Mouse (Mus musculus): ENCODE data around the gene Fgf11. TPM values are rescaled to one million over a fixed set of nuclear protein-coding genes. Genes with fewer than 3 reads are reported as not detected.

Fgf11 gene
- 3.7 TPM for polyA plus RNA-seq (2014; fragmentation: Illumina TruSeq; extraction: RNeasy Lipid Tissue Mini Kit (QIAGEN cat#74804); ENCODE audit: low read depth, low replicate concordance)

DNA sequence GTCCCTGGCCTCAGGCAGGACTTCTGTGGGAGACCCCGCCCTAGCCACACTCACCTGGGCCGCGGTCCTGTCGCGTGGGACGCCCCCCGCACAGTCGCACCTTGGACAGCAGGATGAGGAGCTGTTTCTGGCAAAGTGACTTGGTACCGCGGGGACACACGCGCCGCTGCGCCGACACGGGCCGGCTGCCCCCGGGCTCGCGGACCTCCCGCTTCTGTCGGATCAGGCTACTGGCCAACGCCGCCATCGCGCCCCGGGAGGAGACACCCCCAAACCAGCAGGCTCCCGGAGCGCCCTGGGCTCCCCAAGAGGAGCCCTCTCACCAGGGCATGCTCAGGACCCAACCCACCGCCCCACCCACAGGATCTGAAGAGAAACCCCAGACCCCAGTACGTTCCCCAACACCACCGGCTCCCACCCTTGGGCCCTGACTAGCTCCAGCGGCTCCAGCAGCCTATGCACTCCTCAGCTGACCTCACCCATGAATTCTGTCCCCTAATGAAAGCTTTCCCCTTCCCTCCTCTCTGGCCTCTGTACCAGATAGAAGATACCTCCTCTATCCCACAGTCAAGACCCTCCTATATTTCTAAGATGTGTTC lies at the start of gene Fgf11:
Gene Fgf11 (minus strand): TSS at position 479 of the 599 bp plus-strand sequence.

DNA sequence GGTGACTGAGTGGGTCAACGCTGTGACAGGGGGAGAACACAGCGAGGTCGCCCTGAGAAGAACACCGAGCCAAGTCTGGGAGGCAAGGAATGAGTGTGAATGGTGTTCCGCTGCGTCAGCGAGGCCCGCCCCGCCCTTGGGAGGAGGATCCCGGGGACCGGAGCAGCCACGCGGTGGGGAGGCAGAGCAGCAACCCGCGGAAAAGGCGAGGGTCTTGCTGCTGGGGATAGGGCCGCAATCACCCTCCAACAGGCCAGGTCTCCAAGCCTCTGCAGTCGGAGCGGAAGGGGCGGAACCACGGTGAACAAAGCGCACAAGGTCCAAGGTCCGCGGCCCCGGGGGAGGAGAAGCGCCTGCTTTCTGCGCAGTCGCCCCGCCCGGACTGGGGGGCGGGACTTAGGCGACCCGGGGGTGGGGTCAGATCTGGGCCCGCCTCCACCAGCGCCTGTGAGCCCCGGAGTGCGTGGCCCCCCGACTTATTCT lies 44.6 kb upstream of the Fgf11 start, which contains the start of gene Plscr3:
Gene Plscr3 (plus strand): TSS at position 179 of the 483 bp plus-strand sequence.

DNA sequence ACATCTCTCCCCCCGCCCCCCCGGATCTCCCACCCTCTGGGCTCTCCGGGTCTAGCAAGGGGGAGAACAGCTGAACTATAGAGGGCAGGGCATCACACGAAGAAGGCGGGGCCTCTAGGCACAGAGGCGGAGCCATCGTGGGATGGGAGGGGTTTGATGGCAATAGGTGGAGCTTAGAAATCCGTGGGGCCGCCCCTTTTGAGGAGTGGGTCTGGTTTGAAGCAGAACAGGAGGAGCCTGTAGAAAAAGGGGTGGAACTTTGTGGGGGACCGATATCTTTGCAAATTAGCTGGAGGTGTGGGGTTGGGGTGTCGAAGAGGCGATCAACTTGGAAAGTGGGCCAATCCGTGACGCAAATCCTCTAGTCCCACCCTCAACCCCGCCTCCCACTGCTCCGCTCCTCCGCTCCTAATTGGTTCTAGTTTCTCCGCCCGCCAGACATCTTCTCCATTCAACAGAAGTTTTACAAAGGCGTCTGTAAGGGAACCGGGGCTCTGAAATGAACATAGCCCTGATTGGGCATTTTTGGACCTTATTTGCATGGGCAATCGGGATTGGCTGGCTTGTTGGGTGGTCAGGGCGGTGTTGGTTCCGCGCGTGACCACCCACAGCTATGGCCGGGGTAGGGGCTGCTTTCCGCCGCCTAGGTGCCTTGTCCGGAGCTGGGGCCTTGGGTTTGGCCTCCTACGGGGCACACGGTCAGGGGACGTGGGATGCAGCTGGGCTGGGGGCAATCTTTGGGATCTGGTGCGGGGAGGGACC lies 36.5 kb upstream of the Fgf11 start, which contains the start of gene Tmem256:
Gene Tmem256 (plus strand): TSS at position 563 of the 762 bp plus-strand sequence.

GRCm38 (mm10) chr11:69837604-69837951 lies 35.9 kb upstream of the Fgf11 start, which contains the start of gene Nlgn2:
Gene Nlgn2 (minus strand): TSS chr11:69837784.

GRCm38 (mm10) chr11:69822080-69822479 lies 20.4 kb upstream of the Fgf11 start, which contains the start of gene Spem1:
Gene Spem1 (minus strand): TSS chr11:69822180.

GRCm38 (mm10) chr11:69818365-69818764 lies 16.7 kb upstream of the Fgf11 start, which contains the start of gene Spem2:
Gene Spem2 (minus strand): TSS chr11:69818465.

GRCm38 (mm10) chr11:69815155-69815554 lies 13.5 kb upstream of the Fgf11 start, which contains the start of gene Gm39566:
Gene Gm39566 (minus strand): TSS chr11:69815298.

DNA sequence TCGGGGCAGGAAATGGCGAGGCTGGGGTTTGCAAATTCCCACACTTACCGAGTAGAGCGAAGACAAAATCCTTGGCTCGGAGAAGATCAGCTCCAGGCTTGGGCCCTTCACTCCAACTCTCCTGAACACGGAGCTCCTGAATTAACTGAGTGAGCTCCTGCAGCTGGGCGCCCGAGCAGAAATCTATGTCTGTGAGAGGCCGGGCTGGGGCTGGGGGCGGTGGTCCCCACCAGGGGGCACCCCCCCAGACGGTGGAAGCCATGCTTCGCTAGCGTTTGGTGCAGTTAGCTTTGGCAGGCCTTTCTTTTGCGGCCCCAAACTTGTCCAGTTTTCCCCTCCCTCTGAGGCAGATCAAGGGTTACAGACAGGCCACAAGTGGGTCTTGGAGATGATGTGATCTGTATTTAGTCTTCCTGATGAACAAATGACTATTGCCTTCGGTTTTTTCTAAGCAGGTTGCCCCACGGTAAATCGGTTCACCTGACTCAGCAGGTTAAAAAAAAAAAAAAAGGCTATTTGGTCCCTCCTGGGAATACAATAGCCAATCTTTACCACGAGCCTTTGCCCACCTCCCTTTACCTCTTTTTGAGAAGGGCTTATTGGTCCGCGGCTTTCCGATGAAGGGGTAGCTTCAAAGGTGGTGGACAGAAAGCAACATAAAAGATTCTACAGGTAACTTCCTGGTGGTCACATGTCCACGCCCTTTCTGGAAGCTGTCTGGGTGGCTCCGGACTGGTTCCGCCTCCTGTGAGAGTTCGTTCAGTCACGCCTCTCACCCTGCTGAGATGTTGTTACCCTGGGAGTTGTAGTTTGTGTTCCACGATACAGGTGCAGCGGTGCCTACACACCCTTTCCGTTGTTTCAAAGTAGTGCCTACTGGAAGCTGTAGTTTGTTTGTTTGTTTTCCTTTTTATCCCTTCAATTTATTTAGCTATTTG lies 3.6 kb upstream of the Fgf11 start, which contains the start of gene Tmem102:
Gene Tmem102 (minus strand): TSS at position 653 of the 938 bp plus-strand sequence.

GRCm38 (mm10) chr11:69795168-69795982 lies 6.3 kb downstream of the Fgf11 start, which contains the start of gene Chrnb1:
Gene Chrnb1 (minus strand): TSS chr11:69795943.

GRCm38 (mm10) chr11:69765221-69766125 lies 36.2 kb downstream of the Fgf11 start, which contains the start of gene Zbtb4:
Gene Zbtb4 (plus strand): TSS chr11:69765912.

DNA sequence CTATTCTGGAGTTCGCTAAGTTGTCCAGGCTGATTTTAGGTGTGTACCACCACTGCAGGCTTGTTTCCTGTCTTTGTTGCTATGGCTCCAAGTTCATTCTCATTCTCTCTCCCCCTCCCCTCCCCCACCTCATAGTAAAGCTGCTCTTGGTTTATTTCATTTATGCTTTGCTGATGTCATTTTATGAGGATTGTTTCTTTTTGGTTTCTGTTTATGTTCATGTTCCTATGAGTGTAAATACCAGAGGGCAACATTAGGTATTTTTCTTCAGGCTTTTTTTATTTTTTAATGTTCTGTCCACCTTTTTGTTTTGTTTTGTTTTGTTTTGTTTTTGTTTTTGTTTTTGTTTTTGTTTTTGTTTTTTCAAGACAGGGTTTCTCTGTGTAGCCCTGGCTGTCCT lies 39.8 kb downstream of the Fgf11 start, which contains the start of gene Slc35g3:
Gene Slc35g3 (minus strand): TSS at position 101 of the 400 bp plus-strand sequence.

GRCm38 (mm10) chr11:69758478-69758970 lies 43.1 kb downstream of the Fgf11 start, which contains the start of gene Polr2a:
Gene Polr2a (minus strand): TSS chr11:69758637.

Other genes with a start within 250 kb of the Fgf11 start
- gene Efnb3, start 241.7 kb downstream of the Fgf11 start, polyA plus RNA-seq (2014; fragmentation: Illumina TruSeq; extraction: RNeasy Lipid Tissue Mini Kit (QIAGEN cat#74804); ENCODE audit: low read depth, low replicate concordance): 0.48 TPM
- gene Wrap53, start 221.6 kb downstream of the Fgf11 start, polyA plus RNA-seq (2014; fragmentation: Illumina TruSeq; extraction: RNeasy Lipid Tissue Mini Kit (QIAGEN cat#74804); ENCODE audit: low read depth, low replicate concordance): 1.1 TPM
- gene Trp53, start 221.5 kb downstream of the Fgf11 start, polyA plus RNA-seq (2014; fragmentation: Illumina TruSeq; extraction: RNeasy Lipid Tissue Mini Kit (QIAGEN cat#74804); ENCODE audit: low read depth, low replicate concordance): 2.5 TPM
- 23.7 TPM for gene Atp1b2, start 195.9 kb downstream of the Fgf11 start, polyA plus RNA-seq (2014; fragmentation: Illumina TruSeq; extraction: RNeasy Lipid Tissue Mini Kit (QIAGEN cat#74804); ENCODE audit: low read depth, low replicate concordance)
- gene Shbg, start 184.0 kb downstream of the Fgf11 start, polyA plus RNA-seq (2014; fragmentation: Illumina TruSeq; extraction: RNeasy Lipid Tissue Mini Kit (QIAGEN cat#74804); ENCODE audit: low read depth, low replicate concordance): 2.6 TPM
- gene Sat2, start 179.8 kb downstream of the Fgf11 start, polyA plus RNA-seq (2014; fragmentation: Illumina TruSeq; extraction: RNeasy Lipid Tissue Mini Kit (QIAGEN cat#74804); ENCODE audit: low read depth, low replicate concordance): 6.7 TPM
- 16.0 TPM for gene Fxr2, start 168.9 kb downstream of the Fgf11 start, polyA plus RNA-seq (2014; fragmentation: Illumina TruSeq; extraction: RNeasy Lipid Tissue Mini Kit (QIAGEN cat#74804); ENCODE audit: low read depth, low replicate concordance)
- not detected for gene Sox15, start 146.5 kb downstream of the Fgf11 start, polyA plus RNA-seq (2014; fragmentation: Illumina TruSeq; extraction: RNeasy Lipid Tissue Mini Kit (QIAGEN cat#74804); ENCODE audit: low read depth, low replicate concordance)
- gene Mpdu1, start 139.2 kb downstream of the Fgf11 start, polyA plus RNA-seq (2014; fragmentation: Illumina TruSeq; extraction: RNeasy Lipid Tissue Mini Kit (QIAGEN cat#74804); ENCODE audit: low read depth, low replicate concordance): 8.7 TPM
- gene Cd68, start 135.7 kb downstream of the Fgf11 start, polyA plus RNA-seq (2014; fragmentation: Illumina TruSeq; extraction: RNeasy Lipid Tissue Mini Kit (QIAGEN cat#74804); ENCODE audit: low read depth, low replicate concordance): 0.91 TPM
- 265 TPM for gene Eif4a1, start 129.4 kb downstream of the Fgf11 start, polyA plus RNA-seq (2014; fragmentation: Illumina TruSeq; extraction: RNeasy Lipid Tissue Mini Kit (QIAGEN cat#74804); ENCODE audit: low read depth, low replicate concordance)
- gene Senp3, start 119.8 kb downstream of the Fgf11 start, polyA plus RNA-seq (2014; fragmentation: Illumina TruSeq; extraction: RNeasy Lipid Tissue Mini Kit (QIAGEN cat#74804); ENCODE audit: low read depth, low replicate concordance): 94.6 TPM
- gene Tnfsf13, start 116.1 kb downstream of the Fgf11 start, polyA plus RNA-seq (2014; fragmentation: Illumina TruSeq; extraction: RNeasy Lipid Tissue Mini Kit (QIAGEN cat#74804); ENCODE audit: low read depth, low replicate concordance): 3.8 TPM
- 0.20 TPM for gene Tnfsf12, start 106.0 kb downstream of the Fgf11 start, polyA plus RNA-seq (2014; fragmentation: Illumina TruSeq; extraction: RNeasy Lipid Tissue Mini Kit (QIAGEN cat#74804); ENCODE audit: low read depth, low replicate concordance)
- gene Tnfsfm13, start 105.8 kb downstream of the Fgf11 start, polyA plus RNA-seq (2014; fragmentation: Illumina TruSeq; extraction: RNeasy Lipid Tissue Mini Kit (QIAGEN cat#74804); ENCODE audit: low read depth, low replicate concordance): 1.7 TPM
- gene Polr2a, start 43.2 kb downstream of the Fgf11 start, polyA plus RNA-seq (2014; fragmentation: Illumina TruSeq; extraction: RNeasy Lipid Tissue Mini Kit (QIAGEN cat#74804); ENCODE audit: low read depth, low replicate concordance): 43.5 TPM
- 33.7 TPM for gene Slc35g3, start 39.9 kb downstream of the Fgf11 start, polyA plus RNA-seq (2014; fragmentation: Illumina TruSeq; extraction: RNeasy Lipid Tissue Mini Kit (QIAGEN cat#74804); ENCODE audit: low read depth, low replicate concordance)
- gene Zbtb4, start 35.9 kb downstream of the Fgf11 start, polyA plus RNA-seq (2014; fragmentation: Illumina TruSeq; extraction: RNeasy Lipid Tissue Mini Kit (QIAGEN cat#74804); ENCODE audit: low read depth, low replicate concordance): 3.6 TPM
- gene Chrnb1, start 5.9 kb downstream of the Fgf11 start, polyA plus RNA-seq (2014; fragmentation: Illumina TruSeq; extraction: RNeasy Lipid Tissue Mini Kit (QIAGEN cat#74804); ENCODE audit: low read depth, low replicate concordance): 0.24 TPM
- gene Tmem102, start 3.8 kb upstream of the Fgf11 start, polyA plus RNA-seq (2014; fragmentation: Illumina TruSeq; extraction: RNeasy Lipid Tissue Mini Kit (QIAGEN cat#74804); ENCODE audit: low read depth, low replicate concordance): not detected
- 131 TPM for gene Gm39566, start 13.4 kb upstream of the Fgf11 start, polyA plus RNA-seq (2014; fragmentation: Illumina TruSeq; extraction: RNeasy Lipid Tissue Mini Kit (QIAGEN cat#74804); ENCODE audit: low read depth, low replicate concordance)
- gene Spem2, start 16.6 kb upstream of the Fgf11 start, polyA plus RNA-seq (2014; fragmentation: Illumina TruSeq; extraction: RNeasy Lipid Tissue Mini Kit (QIAGEN cat#74804); ENCODE audit: low read depth, low replicate concordance): 15.9 TPM
- 145 TPM for gene Spem1, start 20.3 kb upstream of the Fgf11 start, polyA plus RNA-seq (2014; fragmentation: Illumina TruSeq; extraction: RNeasy Lipid Tissue Mini Kit (QIAGEN cat#74804); ENCODE audit: low read depth, low replicate concordance)
- gene Nlgn2, start 35.9 kb upstream of the Fgf11 start, polyA plus RNA-seq (2014; fragmentation: Illumina TruSeq; extraction: RNeasy Lipid Tissue Mini Kit (QIAGEN cat#74804); ENCODE audit: low read depth, low replicate concordance): 0.17 TPM
- 4.6 TPM for gene Tmem256, start 36.7 kb upstream of the Fgf11 start, polyA plus RNA-seq (2014; fragmentation: Illumina TruSeq; extraction: RNeasy Lipid Tissue Mini Kit (QIAGEN cat#74804); ENCODE audit: low read depth, low replicate concordance)
- gene Plscr3, start 44.5 kb upstream of the Fgf11 start, polyA plus RNA-seq (2014; fragmentation: Illumina TruSeq; extraction: RNeasy Lipid Tissue Mini Kit (QIAGEN cat#74804); ENCODE audit: low read depth, low replicate concordance): 0.28 TPM
- gene Tnk1, start 56.9 kb upstream of the Fgf11 start, polyA plus RNA-seq (2014; fragmentation: Illumina TruSeq; extraction: RNeasy Lipid Tissue Mini Kit (QIAGEN cat#74804); ENCODE audit: low read depth, low replicate concordance): 0.07 TPM
- gene Tmem95, start 76.2 kb upstream of the Fgf11 start, polyA plus RNA-seq (2014; fragmentation: Illumina TruSeq; extraction: RNeasy Lipid Tissue Mini Kit (QIAGEN cat#74804); ENCODE audit: low read depth, low replicate concordance): 8.3 TPM
- gene Kctd11, start 79.5 kb upstream of the Fgf11 start, polyA plus RNA-seq (2014; fragmentation: Illumina TruSeq; extraction: RNeasy Lipid Tissue Mini Kit (QIAGEN cat#74804); ENCODE audit: low read depth, low replicate concordance): 0.22 TPM
- 1.7 TPM for gene Acap1, start 93.7 kb upstream of the Fgf11 start, polyA plus RNA-seq (2014; fragmentation: Illumina TruSeq; extraction: RNeasy Lipid Tissue Mini Kit (QIAGEN cat#74804); ENCODE audit: low read depth, low replicate concordance)
- 291 TPM for gene 2810408A11Rik, start 99.1 kb upstream of the Fgf11 start, polyA plus RNA-seq (2014; fragmentation: Illumina TruSeq; extraction: RNeasy Lipid Tissue Mini Kit (QIAGEN cat#74804); ENCODE audit: low read depth, low replicate concordance)
- gene Neurl4, start 99.2 kb upstream of the Fgf11 start, polyA plus RNA-seq (2014; fragmentation: Illumina TruSeq; extraction: RNeasy Lipid Tissue Mini Kit (QIAGEN cat#74804); ENCODE audit: low read depth, low replicate concordance): 5.5 TPM
- gene Gps2, start 112.0 kb upstream of the Fgf11 start, polyA plus RNA-seq (2014; fragmentation: Illumina TruSeq; extraction: RNeasy Lipid Tissue Mini Kit (QIAGEN cat#74804); ENCODE audit: low read depth, low replicate concordance): 66.3 TPM
- gene Eif5a, start 120.1 kb upstream of the Fgf11 start, polyA plus RNA-seq (2014; fragmentation: Illumina TruSeq; extraction: RNeasy Lipid Tissue Mini Kit (QIAGEN cat#74804); ENCODE audit: low read depth, low replicate concordance): 247 TPM
- gene Ybx2, start 133.9 kb upstream of the Fgf11 start, polyA plus RNA-seq (2014; fragmentation: Illumina TruSeq; extraction: RNeasy Lipid Tissue Mini Kit (QIAGEN cat#74804); ENCODE audit: low read depth, low replicate concordance): 1,705 TPM
- 0.07 TPM for gene Slc2a4, start 146.3 kb upstream of the Fgf11 start, polyA plus RNA-seq (2014; fragmentation: Illumina TruSeq; extraction: RNeasy Lipid Tissue Mini Kit (QIAGEN cat#74804); ENCODE audit: low read depth, low replicate concordance)
- 0.36 TPM for gene Cldn7, start 162.9 kb upstream of the Fgf11 start, polyA plus RNA-seq (2014; fragmentation: Illumina TruSeq; extraction: RNeasy Lipid Tissue Mini Kit (QIAGEN cat#74804); ENCODE audit: low read depth, low replicate concordance)
- 35.9 TPM for gene Ctdnep1, start 179.3 kb upstream of the Fgf11 start, polyA plus RNA-seq (2014; fragmentation: Illumina TruSeq; extraction: RNeasy Lipid Tissue Mini Kit (QIAGEN cat#74804); ENCODE audit: low read depth, low replicate concordance)
- gene Elp5, start 180.7 kb upstream of the Fgf11 start, polyA plus RNA-seq (2014; fragmentation: Illumina TruSeq; extraction: RNeasy Lipid Tissue Mini Kit (QIAGEN cat#74804); ENCODE audit: low read depth, low replicate concordance): 70.4 TPM
- gene Gabarap, start 189.3 kb upstream of the Fgf11 start, polyA plus RNA-seq (2014; fragmentation: Illumina TruSeq; extraction: RNeasy Lipid Tissue Mini Kit (QIAGEN cat#74804); ENCODE audit: low read depth, low replicate concordance): 586 TPM
- 12.7 TPM for gene Phf23, start 193.9 kb upstream of the Fgf11 start, polyA plus RNA-seq (2014; fragmentation: Illumina TruSeq; extraction: RNeasy Lipid Tissue Mini Kit (QIAGEN cat#74804); ENCODE audit: low read depth, low replicate concordance)
- 0.98 TPM for gene Dvl2, start 198.7 kb upstream of the Fgf11 start, polyA plus RNA-seq (2014; fragmentation: Illumina TruSeq; extraction: RNeasy Lipid Tissue Mini Kit (QIAGEN cat#74804); ENCODE audit: low read depth, low replicate concordance)
- 3.9 TPM for gene Acadvl, start 213.6 kb upstream of the Fgf11 start, polyA plus RNA-seq (2014; fragmentation: Illumina TruSeq; extraction: RNeasy Lipid Tissue Mini Kit (QIAGEN cat#74804); ENCODE audit: low read depth, low replicate concordance)
- gene Dlg4, start 215.1 kb upstream of the Fgf11 start, polyA plus RNA-seq (2014; fragmentation: Illumina TruSeq; extraction: RNeasy Lipid Tissue Mini Kit (QIAGEN cat#74804); ENCODE audit: low read depth, low replicate concordance): 0.46 TPM